Mouse (Mus musculus) heart, embryonic 13.5 days (tissue): Measurements from ENCODE around the gene Tex35. TPM values are rescaled to one million over a fixed set of nuclear protein-coding genes. Genes with fewer than 3 reads are reported as not detected.

ENCODE experiments used
- ATAC-seq: fragments of 200-750 bp; cut with Nextera tagmentation; 2 replicates; pipeline ENCODE4 v1.8.0; 2017; ENCODE audit warnings: moderate TSS enrichment; ENCODE audit not compliant: insufficient number of reproducible peaks, low FRiP score, low TSS enrichment; ENCODE audit errors: extremely low read depth
- H3K27ac ChIP-seq: fragments of 300-500 bp; sonication (generic); replicated peaks from 2 replicates; pipeline ENCODE4 v1.5.1; 2015; ENCODE audit warnings: moderate library complexity, mild to moderate bottlenecking, inconsistent platforms
- H3K27me3 ChIP-seq: fragments of 300-500 bp; sonication (generic); replicated peaks from 2 replicates; pipeline ENCODE4 v1.6.1; 2015; ENCODE audit warnings: mild to moderate bottlenecking, inconsistent platforms
- H3K36me3 ChIP-seq: fragments of 300-500 bp; sonication (generic); 2 replicates; pipeline ENCODE4 v1.6.1; 2015; ENCODE audit warnings: mild to moderate bottlenecking, inconsistent platforms
- H3K4me1 ChIP-seq: fragments of 300-500 bp; sonication (generic); 2 replicates; pipeline ENCODE4 v1.6.1; 2015; ENCODE audit warnings: inconsistent platforms
- H3K4me2 ChIP-seq: fragments of 300-500 bp; sonication (generic); 2 replicates; pipeline ENCODE4 v1.6.1; 2015; ENCODE audit warnings: inconsistent platforms, mild to moderate bottlenecking, moderate library complexity
- H3K4me3 ChIP-seq: fragments of 300-500 bp; sonication (generic); 2 replicates; pipeline ENCODE4 v1.5.1; 2015; ENCODE audit warnings: moderate library complexity, mild to moderate bottlenecking, inconsistent platforms
- H3K9ac ChIP-seq: fragments of 300-500 bp; sonication (generic); 2 replicates; pipeline ENCODE4 v1.6.1; 2015; ENCODE audit warnings: inconsistent platforms, mild to moderate bottlenecking, moderate library complexity
- H3K9me3 ChIP-seq: fragments of 300-500 bp; sonication (generic); 2 replicates; pipeline ENCODE4 v1.6.1; 2016; ENCODE audit warnings: inconsistent platforms
- WGBS: fragments of 180-500 bp; shearing (Covaris S2); methylation state at CpG from one replicate; pipeline ENCODE4 v1.1.7; 2015; ENCODE audit warnings: mixed read lengths; 5-methylcytosine and 5-hydroxymethylcytosine counted together
- polyA plus RNA-seq: library from polyadenylated mRNA; unstranded; fragments of >200 nt; fragmentation: Nextera tagmentation; extraction: Ambion mirVana; gene quantifications from 2 replicates; pipeline ENCODE4 v1.2.1, GENCODE M21; 2015

Tex35 gene
- polyA plus RNA-seq, 1 experiment from 2014 or later: not detected

DNA sequence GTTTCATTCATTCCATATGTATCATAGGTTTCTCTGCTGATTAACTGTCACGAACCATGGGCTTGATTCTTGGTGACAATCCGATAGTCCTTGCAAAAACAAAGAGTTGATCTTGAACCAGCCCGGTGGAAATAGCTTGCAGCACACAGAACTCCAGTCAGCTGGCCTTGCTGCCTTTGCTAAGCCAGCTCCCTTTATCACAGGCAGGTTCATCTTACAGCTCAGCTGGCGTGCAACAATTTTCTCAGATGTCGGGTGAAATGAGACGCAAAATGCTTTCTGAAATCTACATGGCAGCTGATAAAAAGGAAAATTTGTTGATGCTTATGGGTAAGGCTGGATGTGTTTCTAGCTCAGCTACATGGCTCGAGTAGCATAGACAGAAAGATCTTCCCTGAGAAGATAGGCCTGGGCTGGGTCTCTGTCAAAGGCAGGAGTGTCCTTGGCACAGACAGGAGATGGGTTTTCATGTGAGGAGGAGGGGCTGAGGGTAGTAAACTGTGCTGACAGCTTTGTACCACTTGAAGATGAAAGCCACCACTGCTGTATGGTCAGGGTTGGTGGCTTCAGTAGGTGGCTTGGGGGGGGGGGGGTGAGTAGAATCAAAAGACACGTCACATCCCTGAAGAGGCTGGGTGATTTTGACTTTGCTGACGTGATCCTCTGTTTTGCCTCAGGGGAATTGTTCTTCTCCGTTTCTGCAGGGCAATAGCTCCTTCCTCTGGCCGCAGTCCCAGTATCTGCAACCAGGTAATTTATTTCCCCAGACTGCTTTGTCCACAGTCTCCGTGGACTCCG is 45.0 kb downstream of the Tex35 start:
- H3K4me2 ChIP-seq: peak overlapping the region; percentile 9; the same call in 1 of the 2 replicates
- H3K4me1 ChIP-seq: peaks cover 49% of the 10 kb centered on the region
- H3K4me3 ChIP-seq: no peak overlapping the region
- H3K27ac ChIP-seq: peak overlapping the region; percentile 69
- no peaks in the 10 kb centered on the region for H3K36me3 ChIP-seq
- no peaks in the 10 kb centered on the region for H3K27me3 ChIP-seq
- ATAC-seq: 0 out of 2 replicates have a peak, but pooled peaks have one; percentile 43
- no peak overlapping the region for H3K9ac ChIP-seq
- 39% methylated on average over 13 of the region's 13 CpGs for WGBS
- H3K9me3 ChIP-seq: no peaks in the 10 kb centered on the region

DNA sequence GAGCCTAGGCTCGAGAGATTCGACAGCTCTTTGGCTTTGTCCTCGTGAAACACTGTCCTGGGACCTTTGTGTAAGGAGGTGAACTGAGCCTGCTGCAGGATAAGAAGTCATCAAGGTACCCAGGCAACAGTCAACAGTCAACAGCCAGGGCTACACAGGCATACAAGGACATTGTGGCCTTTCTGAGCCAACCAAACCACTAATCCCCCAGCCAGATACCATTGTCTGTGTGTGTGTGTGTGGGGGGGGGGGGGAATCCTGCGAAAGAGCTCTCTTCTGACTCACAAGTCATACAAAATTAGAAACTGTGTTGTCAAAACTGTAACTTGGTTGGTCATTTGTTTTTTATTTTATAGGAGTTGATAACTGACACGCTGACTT is 46.0 kb downstream of the Tex35 start:
- WGBS: 55% methylated on average over 5 of the region's 5 CpGs

DNA sequence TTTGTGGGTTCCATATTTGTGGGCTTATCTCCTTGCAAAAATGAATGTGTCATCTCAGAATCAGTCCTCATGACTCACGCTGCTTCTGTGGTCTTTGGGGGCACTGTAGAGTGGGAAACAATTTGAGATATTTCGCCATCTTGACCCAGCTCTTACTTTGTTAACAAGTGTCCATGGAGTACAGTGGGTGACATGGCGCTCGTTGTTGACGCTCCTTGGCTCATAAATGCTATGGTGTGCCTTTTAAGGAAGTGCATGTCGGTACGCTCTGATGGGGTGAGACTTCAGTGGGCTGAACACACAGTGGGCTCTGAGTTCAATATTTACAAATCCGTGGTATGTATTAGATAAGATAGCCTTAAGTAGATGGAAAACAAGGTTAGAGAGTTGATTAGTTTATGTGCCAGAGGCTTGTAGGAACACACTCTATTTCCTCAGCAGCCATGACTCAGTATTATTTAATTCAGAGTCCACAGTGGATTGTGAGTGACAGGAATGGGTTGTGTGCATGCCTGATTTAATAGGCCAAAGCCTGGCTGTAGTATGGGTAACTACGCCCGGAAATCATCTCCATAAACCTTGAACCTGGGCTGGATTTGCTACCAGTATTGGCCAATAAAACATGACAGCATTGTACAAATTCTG is 46.6 kb downstream of the Tex35 start:
- Histone ChIP-seq H3K36me3 (no peaks in the 10 kb centered on the region), H3K27me3 (no peaks in the 10 kb centered on the region), H3K4me3 (no peak overlapping the region), H3K9ac (no peak overlapping the region), H3K4me2 (no peak overlapping the region), H3K9me3 (no peaks in the 10 kb centered on the region), H3K27ac (peak overlapping the region; percentile 69; the same call in 1 of the 2 replicates), H3K4me1 (peaks cover 49% of the 10 kb centered on the region)
- no peak for ATAC-seq
- 80% methylated on average over 10 of the region's 10 CpGs for WGBS

More for the DNA sequence above, 46.0 kb downstream of the Tex35 start:
- Histone ChIP-seq H3K4me2 (no peak overlapping the region), H3K36me3 (no peaks in the 10 kb centered on the region), H3K27ac (peak overlapping the region; percentile 69; the same call in 1 of the 2 replicates), H3K4me3 (no peak overlapping the region), H3K9me3 (no peaks in the 10 kb centered on the region), H3K9ac (no peak overlapping the region), H3K27me3 (no peaks in the 10 kb centered on the region), H3K4me1 (peaks cover 49% of the 10 kb centered on the region)
- ATAC-seq: no peak

DNA sequence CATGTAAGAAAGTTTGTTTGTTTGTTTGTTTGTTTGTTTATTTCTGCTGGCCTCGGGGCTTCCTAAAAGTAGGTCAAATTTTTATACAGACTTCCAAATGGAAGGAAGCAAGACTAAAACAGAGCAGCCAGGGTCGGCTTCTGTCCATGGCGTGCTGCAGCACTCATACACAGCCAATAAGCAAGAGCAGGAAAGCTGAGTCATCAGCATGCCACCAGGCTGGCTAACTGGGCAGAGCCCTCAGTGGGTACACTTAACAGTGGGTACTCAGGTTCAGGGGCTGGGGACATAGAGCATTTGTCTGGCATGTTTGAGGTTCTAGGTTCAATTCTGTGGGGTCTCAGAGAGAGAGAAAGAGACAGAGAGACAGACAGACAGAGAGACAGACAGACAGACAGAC is 47.3 kb downstream of the Tex35 start:
- H3K4me1 ChIP-seq: peaks cover 57% of the 10 kb centered on the region
- H3K9ac ChIP-seq: no peak overlapping the region
- no peaks in the 10 kb centered on the region for H3K9me3 ChIP-seq
- H3K4me3 ChIP-seq: no peak overlapping the region
- H3K36me3 ChIP-seq: no peaks in the 10 kb centered on the region
- WGBS: 68% methylated on average over 3 of the region's 3 CpGs
- no peak for ATAC-seq
- no peaks in the 10 kb centered on the region for H3K27me3 ChIP-seq
- H3K27ac ChIP-seq: no peak overlapping the region
- H3K4me2 ChIP-seq: no peak overlapping the region

DNA sequence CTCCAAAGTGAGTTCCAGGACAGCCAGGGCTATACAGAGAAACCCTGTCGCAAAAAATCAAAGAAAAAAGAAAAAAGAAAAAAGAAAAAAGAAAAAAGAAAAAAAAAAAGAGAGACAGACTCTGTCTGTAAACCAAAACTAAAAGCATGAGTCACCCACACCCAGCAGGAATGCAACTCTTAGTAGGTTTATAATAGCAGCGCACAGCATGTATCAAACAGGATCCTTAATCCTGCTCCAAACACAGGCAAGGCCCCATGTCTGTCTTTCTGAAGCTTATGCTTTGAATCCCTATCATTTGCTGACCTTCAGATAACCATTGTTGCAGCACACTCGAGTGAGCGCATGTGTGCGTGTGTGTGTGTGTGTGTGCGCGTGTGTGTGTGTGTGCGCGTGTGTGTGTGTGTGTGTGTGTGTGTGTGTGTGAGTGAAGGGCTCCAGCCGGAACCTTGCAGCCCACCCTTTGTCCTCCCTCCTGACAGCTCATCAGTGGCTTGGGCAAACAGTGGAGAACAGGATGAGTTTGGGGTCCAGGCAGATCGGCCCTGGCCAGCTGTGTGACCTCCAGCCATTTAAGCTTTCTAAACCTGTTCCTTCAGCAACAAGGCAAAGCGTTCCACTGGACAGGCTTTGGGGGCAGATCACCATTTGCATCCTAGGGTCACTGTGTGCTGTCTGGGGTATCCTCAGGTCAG is 47.9 kb downstream of the Tex35 start:
- WGBS: 69% methylated on average over 12 of the region's 12 CpGs
- H3K27ac ChIP-seq: no peak overlapping the region
- no peak overlapping the region for H3K9ac ChIP-seq
- no peaks in the 10 kb centered on the region for H3K27me3 ChIP-seq
- no peaks in the 10 kb centered on the region for H3K9me3 ChIP-seq
- no peaks in the 10 kb centered on the region for H3K36me3 ChIP-seq
- H3K4me1 ChIP-seq: peaks cover 58% of the 10 kb centered on the region
- H3K4me2 ChIP-seq: no peak overlapping the region
- no peak overlapping the region for H3K4me3 ChIP-seq
- no peak for ATAC-seq

DNA sequence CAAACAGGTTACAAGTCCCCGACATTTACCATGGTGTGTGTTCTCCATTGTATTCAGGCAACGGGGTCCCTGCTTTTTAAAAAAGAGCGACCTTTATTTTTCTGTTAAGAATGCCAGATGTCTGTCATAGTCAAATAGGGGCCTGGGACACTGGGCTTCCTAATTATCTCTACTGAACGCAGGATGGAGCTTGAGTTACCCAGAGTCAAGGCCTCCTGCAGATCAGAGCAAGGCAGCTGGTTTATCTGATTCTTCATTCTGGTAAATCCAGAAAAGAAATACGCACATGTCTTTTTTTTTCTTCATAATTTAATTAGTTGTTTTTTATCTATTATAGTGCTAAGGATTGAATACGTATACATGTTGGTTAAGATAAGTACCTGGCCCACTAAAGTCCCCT is 52.6 kb downstream of the Tex35 start:
- no peak for ATAC-seq
- 46% methylated on average over 6 of the region's 6 CpGs for WGBS
- no peaks in the 10 kb centered on the region for H3K27me3 ChIP-seq
- peak overlapping the region; percentile 58 for H3K4me2 ChIP-seq
- no peak overlapping the region for H3K9ac ChIP-seq
- 0 out of 2 replicates have a peak, but pooled peaks cover 6% of the 10 kb centered on the region for H3K9me3 ChIP-seq
- no peak overlapping the region for H3K4me3 ChIP-seq
- H3K27ac ChIP-seq: peak overlapping the region; percentile 87
- no peaks in the 10 kb centered on the region for H3K36me3 ChIP-seq
- peaks cover 35% of the 10 kb centered on the region for H3K4me1 ChIP-seq

DNA sequence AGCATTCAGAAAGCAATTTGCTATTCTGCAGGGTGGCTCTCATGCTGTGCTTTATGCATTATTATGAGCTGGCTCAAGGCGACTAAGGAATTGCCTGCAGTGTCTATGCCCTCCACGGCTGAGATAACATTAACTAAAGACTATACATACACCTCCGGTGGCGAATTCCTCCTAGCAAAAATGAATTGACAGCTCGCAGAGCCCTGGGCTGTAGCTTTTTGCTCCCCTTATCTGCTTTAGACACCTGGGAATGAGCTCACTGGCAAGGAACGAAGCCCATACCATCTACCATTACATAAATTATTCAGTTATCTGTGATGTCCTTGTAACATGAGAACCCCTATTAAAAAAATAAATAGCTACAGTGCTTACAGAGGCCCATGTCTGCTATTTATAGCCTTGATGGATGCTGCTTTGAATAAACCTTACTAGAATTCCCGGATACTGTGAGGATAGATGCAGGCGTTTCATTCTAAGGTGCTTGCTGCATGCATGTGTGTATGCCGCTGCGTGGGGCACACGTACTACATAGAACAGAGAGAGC is 53.1 kb downstream of the Tex35 start:
- ATAC-seq: peak; percentile 22; the same call in 1 of the 2 replicates
- Histone ChIP-seq H3K27ac (peak overlapping the region; percentile 87), H3K4me1 (peaks cover 30% of the 10 kb centered on the region), H3K36me3 (no peaks in the 10 kb centered on the region), H3K9ac (peak overlapping the region; percentile 45; the same call in 1 of the 2 replicates), H3K27me3 (no peaks in the 10 kb centered on the region), H3K4me2 (peak overlapping the region; percentile 58), H3K9me3 (0 out of 2 replicates have a peak, but pooled peaks cover 6% of the 10 kb centered on the region), H3K4me3 (peak overlapping the region; percentile 24)
- 15% methylated on average over 11 of the region's 11 CpGs for WGBS

DNA sequence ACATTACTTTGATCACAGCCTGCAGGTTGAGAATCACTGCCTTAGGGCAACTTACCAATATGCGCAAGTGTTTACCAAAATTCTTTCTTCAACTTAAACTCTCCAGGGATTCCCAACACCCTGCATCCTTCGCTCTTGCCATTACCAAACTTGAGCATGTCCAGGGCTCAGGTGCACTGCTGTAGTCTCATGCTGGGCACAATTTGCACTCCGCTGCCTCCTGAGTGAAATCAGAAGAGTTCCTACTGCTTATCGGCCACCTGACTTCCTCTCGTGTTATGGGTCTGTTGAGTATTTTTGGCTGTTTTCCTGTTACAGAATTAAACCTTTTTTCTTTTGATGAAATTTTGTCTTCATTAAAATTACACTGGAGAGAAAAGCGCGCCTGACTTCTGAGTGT is 53.8 kb downstream of the Tex35 start:
- Histone ChIP-seq H3K27ac (peak overlapping the region; percentile 87), H3K4me2 (peak overlapping the region; percentile 58)
- WGBS: 62% methylated on average over 7 of the region's 7 CpGs

DNA sequence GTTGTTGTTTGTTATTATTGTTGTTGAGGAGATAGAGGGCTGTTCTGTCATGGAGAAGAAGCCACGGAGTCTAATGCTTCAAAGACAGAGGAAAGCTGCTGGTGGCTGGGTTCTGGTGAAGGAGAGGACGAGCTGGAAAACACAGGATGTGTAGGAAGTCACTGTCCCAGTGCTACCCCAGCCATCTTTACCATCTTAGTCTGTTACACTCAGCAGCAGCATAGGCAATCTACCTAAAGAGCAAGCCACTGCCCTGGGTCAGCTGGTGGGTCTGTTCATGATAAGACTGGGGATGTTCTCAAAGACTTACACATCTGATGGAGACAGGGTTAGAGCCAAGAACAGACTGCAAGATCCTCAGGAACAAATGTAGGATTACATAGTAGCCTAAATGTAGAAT is 58.6 kb downstream of the Tex35 start:
- Histone ChIP-seq H3K27me3 (no peaks in the 10 kb centered on the region), H3K9me3 (0 out of 2 replicates have a peak, but pooled peaks cover 6% of the 10 kb centered on the region), H3K4me3 (no peak overlapping the region), H3K4me1 (peaks cover 34% of the 10 kb centered on the region), H3K27ac (no peak overlapping the region), H3K4me2 (no peak overlapping the region), H3K9ac (no peak overlapping the region), H3K36me3 (no peaks in the 10 kb centered on the region)
- 82% methylated on average over 2 of the region's 2 CpGs for WGBS
- ATAC-seq: no peak

More for the DNA sequence above, 53.8 kb downstream of the Tex35 start:
- no peak for ATAC-seq
- Histone ChIP-seq H3K9ac (0 out of 2 replicates have a peak overlapping the region, but pooled peaks have one; percentile 8), H3K4me3 (no peak overlapping the region), H3K36me3 (no peaks in the 10 kb centered on the region), H3K27me3 (no peaks in the 10 kb centered on the region), H3K4me1 (peaks cover 30% of the 10 kb centered on the region), H3K9me3 (0 out of 2 replicates have a peak, but pooled peaks cover 6% of the 10 kb centered on the region)
